Mouse (Mus musculus): Measurements from ENCODE around the gene Wfdc12. TPM values are rescaled to one million over a fixed set of nuclear protein-coding genes. Genes with fewer than 3 reads are reported as not detected.
A peak's percentile ranks its signal among the peaks of the same experiment; 100 is the strongest.

Gene Wfdc12
- polyA plus RNA-seq, 1 experiment from 2014 or later: 0.26 TPM

DNA sequence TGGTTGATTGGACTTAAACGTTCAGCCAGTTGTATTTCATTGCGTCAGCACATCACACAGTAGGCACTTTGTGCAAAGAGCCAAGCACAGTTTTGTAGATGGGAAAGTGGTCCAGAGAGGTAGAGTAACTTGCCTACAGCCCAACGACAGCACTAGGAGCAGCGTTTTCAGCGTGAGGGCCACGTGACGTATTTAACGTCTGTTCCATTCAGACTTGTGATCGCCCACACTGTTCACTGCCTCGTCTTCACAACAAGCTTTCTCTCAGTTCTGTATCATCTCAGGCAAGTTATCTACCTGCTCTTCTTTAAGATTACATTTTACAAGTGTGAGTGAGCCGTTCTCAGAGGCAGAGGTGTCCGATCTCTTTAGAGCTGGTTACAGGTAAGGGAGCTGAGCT, 43.9 kb downstream of the Wfdc12 start:
- Histone ChIP-seq H3K27me3 (replicated peaks; ENCODE audit: insufficient read depth, low read length) (no peaks in the 10 kb centered on the region), H3K4me1 (ENCODE audit: insufficient read depth, low read depth, low read length) (no peaks in the 10 kb centered on the region), H3K4me3 (ENCODE audit: low read depth, low read length) (no peak overlapping the region), H3K9me3 (ENCODE audit: low read length) (no peaks in the 10 kb centered on the region), H3K27ac (ENCODE audit: low read length) (no peak overlapping the region), H3K4me2 (replicated peaks; ENCODE audit: low read depth, low read length) (no peak overlapping the region), H3K36me3 (ENCODE audit: insufficient read depth, low read length) (peaks cover 4% of the 10 kb centered on the region; the same call in 1 of the 2 replicates), H3K9ac (replicated peaks; ENCODE audit: low read depth) (no peak overlapping the region)
- TF ChIP-seq EP300 (IDR thresholded peaks at IDR 0.05): no peak
- TF ChIP-seq CTCF (IDR thresholded peaks at IDR 0.05): no peak
- ATAC-seq (no peak), DNase-seq (ENCODE audit: low spot score) (no peak)
- WGBS: 89% methylated on average over 12 of the region's 12 CpGs

DNA sequence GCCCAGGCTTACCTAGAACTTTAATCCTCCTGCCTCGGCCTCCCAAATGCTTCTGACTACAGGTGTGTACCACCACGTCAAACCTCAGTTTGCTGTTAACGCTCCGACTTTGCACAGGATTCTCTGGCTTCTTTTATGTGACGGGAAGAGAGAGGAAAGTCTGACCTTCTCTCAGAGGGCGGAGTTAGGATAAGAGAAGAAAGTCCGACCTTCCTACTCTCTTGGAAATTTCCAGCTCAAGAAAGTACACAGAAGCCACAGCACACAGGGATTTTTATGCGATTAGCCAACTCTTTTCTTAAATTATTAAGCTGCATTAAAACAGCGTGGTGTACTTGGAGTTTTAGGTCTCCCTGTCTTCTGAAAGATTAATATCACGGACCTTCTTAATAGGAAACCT, 45.9 kb downstream of the Wfdc12 start:
- H3K4me2 ChIP-seq (replicated peaks; ENCODE audit: low read depth, low read length): no peak overlapping the region
- H3K9me3 ChIP-seq (ENCODE audit: low read length): no peaks in the 10 kb centered on the region
- 73% methylated on average over 10 of the region's 10 CpGs for WGBS
- no peaks in the 10 kb centered on the region for H3K36me3 ChIP-seq (ENCODE audit: insufficient read depth, low read length)
- no peaks in the 10 kb centered on the region for H3K27me3 ChIP-seq (replicated peaks; ENCODE audit: insufficient read depth, low read length)
- no peak overlapping the region for H3K27ac ChIP-seq (ENCODE audit: low read length)
- H3K4me1 ChIP-seq (ENCODE audit: insufficient read depth, low read depth, low read length): no peaks in the 10 kb centered on the region; the same call in 1 of the 2 replicates
- DNase-seq (ENCODE audit: low spot score) (no peak), ATAC-seq (no peak)
- no peak overlapping the region for H3K4me3 ChIP-seq (ENCODE audit: low read depth, low read length)
- no peak for TF ChIP-seq EP300 (IDR thresholded peaks at IDR 0.05)
- TF ChIP-seq CTCF (IDR thresholded peaks at IDR 0.05): no peak
- no peak overlapping the region for H3K9ac ChIP-seq (replicated peaks; ENCODE audit: low read depth)

DNA sequence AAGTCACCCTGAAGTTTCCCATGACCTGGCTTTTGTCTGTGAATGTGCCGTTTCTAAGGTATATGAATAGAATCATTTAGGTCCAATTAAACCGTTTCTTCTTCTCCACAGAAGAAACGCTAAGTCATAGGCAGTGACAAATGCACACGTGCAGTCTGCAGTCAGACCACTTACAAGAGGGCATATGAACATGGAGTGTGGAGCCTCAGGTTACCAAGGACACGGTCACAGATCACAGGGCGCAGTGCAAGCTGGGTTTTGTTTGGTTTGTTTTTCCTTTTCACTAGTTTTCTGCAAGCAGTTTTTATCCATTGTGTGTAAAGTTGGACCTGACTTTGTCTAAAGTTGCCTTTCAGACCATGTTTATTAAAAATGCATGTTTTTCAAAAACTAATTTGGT, 46.4 kb downstream of the Wfdc12 start:
- DNase-seq (ENCODE audit: low spot score) (peak; percentile 26), ATAC-seq (0 out of 2 replicates have a peak, but pooled peaks have one; percentile 50)
- Histone ChIP-seq H3K27me3 (replicated peaks; ENCODE audit: insufficient read depth, low read length) (no peaks in the 10 kb centered on the region), H3K4me3 (ENCODE audit: low read depth, low read length) (no peak overlapping the region), H3K9me3 (ENCODE audit: low read length) (no peaks in the 10 kb centered on the region), H3K27ac (ENCODE audit: low read length) (no peak overlapping the region), H3K4me1 (ENCODE audit: insufficient read depth, low read depth, low read length) (no peaks in the 10 kb centered on the region; the same call in 1 of the 2 replicates), H3K4me2 (replicated peaks; ENCODE audit: low read depth, low read length) (no peak overlapping the region), H3K36me3 (ENCODE audit: insufficient read depth, low read length) (no peaks in the 10 kb centered on the region), H3K9ac (replicated peaks; ENCODE audit: low read depth) (no peak overlapping the region)
- 74% methylated on average over 6 of the region's 6 CpGs for WGBS
- TF ChIP-seq EP300 (IDR thresholded peaks at IDR 0.05): no peak

DNA sequence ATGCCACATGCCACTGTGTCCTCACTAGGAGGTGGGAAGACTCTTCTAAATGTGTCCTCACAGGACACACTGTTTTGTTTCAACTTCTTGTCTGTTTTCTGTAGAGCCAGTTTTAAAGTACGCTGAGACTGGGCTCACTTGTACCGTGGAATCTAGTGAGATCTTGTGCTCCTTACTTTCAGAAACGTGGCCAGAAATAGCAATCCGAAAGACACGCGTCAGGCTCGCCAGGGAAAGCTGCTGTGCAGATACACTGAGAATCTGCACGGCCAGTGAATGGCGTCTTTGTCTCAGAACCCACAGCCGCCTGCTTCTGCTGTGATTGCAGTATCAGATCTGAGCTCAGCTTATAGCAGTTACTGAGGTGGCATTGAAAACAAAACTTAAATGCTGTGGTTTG, 48.4 kb downstream of the Wfdc12 start:
- H3K27ac ChIP-seq (ENCODE audit: low read length): 0 out of 2 replicates have a peak overlapping the region, but pooled peaks have one; percentile 27
- no peak overlapping the region for H3K4me2 ChIP-seq (replicated peaks; ENCODE audit: low read depth, low read length)
- H3K36me3 ChIP-seq (ENCODE audit: insufficient read depth, low read length): no peaks in the 10 kb centered on the region
- TF ChIP-seq CTCF (IDR thresholded peaks at IDR 0.05) (no peak), EP300 (IDR thresholded peaks at IDR 0.05) (no peak)
- H3K4me3 ChIP-seq (ENCODE audit: low read depth, low read length): no peak overlapping the region
- WGBS: 41% methylated on average over 10 of the region's 10 CpGs
- H3K9ac ChIP-seq (replicated peaks; ENCODE audit: low read depth): no peak overlapping the region
- H3K27me3 ChIP-seq (replicated peaks; ENCODE audit: insufficient read depth, low read length): no peaks in the 10 kb centered on the region
- H3K4me1 ChIP-seq (ENCODE audit: insufficient read depth, low read depth, low read length): no peaks in the 10 kb centered on the region; the same call in 1 of the 2 replicates
- no peak for DNase-seq (ENCODE audit: low spot score)
- no peak for ATAC-seq
- H3K9me3 ChIP-seq (ENCODE audit: low read length): no peaks in the 10 kb centered on the region

Other genes with a start within 250 kb of the Wfdc12 start
- gene Ywhab, start 195.6 kb downstream of the Wfdc12 start, polyA plus RNA-seq (2015; fragmentation: Nextera tagmentation; extraction: Ambion mirVana): 263 and 295 TPM in 2 replicates
- 0.36 and 0.60 TPM in 2 replicates for gene Pabpc1l, start 165.2 kb downstream of the Wfdc12 start, polyA plus RNA-seq (2015; fragmentation: Nextera tagmentation; extraction: Ambion mirVana)
- gene Stk4, start 120.3 kb downstream of the Wfdc12 start, polyA plus RNA-seq (2015; fragmentation: Nextera tagmentation; extraction: Ambion mirVana): 26.3 and 27.0 TPM in 2 replicates
- gene Tomm34, start 119.4 kb downstream of the Wfdc12 start, polyA plus RNA-seq (2015; fragmentation: Nextera tagmentation; extraction: Ambion mirVana): 27.2 and 30.3 TPM in 2 replicates
- gene Kcns1, start 19.5 kb downstream of the Wfdc12 start, polyA plus RNA-seq (2015; fragmentation: Nextera tagmentation; extraction: Ambion mirVana): not detected in 2 replicates
- gene Wfdc5, start 7.9 kb downstream of the Wfdc12 start, polyA plus RNA-seq (2015; fragmentation: Nextera tagmentation; extraction: Ambion mirVana): 0.15 and 0.18 TPM in 2 replicates
- not detected in 2 replicates for gene Wfdc15a, start 9.5 kb upstream of the Wfdc12 start, polyA plus RNA-seq (2015; fragmentation: Nextera tagmentation; extraction: Ambion mirVana)
- not detected in 2 replicates for gene Wfdc15b, start 31.1 kb upstream of the Wfdc12 start, polyA plus RNA-seq (2015; fragmentation: Nextera tagmentation; extraction: Ambion mirVana)
- gene Svs2, start 47.9 kb upstream of the Wfdc12 start, polyA plus RNA-seq (2015; fragmentation: Nextera tagmentation; extraction: Ambion mirVana): not detected in 2 replicates
- gene Svs3b, start 66.0 kb upstream of the Wfdc12 start, polyA plus RNA-seq (2015; fragmentation: Nextera tagmentation; extraction: Ambion mirVana): not detected in 2 replicates
- gene Svs4, start 87.9 kb upstream of the Wfdc12 start, polyA plus RNA-seq (2015; fragmentation: Nextera tagmentation; extraction: Ambion mirVana): not detected in 2 replicates
- not detected in 2 replicates for gene Svs3a, start 98.7 kb upstream of the Wfdc12 start, polyA plus RNA-seq (2015; fragmentation: Nextera tagmentation; extraction: Ambion mirVana)
- gene Svs6, start 126.1 kb upstream of the Wfdc12 start, polyA plus RNA-seq (2015; fragmentation: Nextera tagmentation; extraction: Ambion mirVana): not detected in 2 replicates
- gene Svs5, start 142.1 kb upstream of the Wfdc12 start, polyA plus RNA-seq (2015; fragmentation: Nextera tagmentation; extraction: Ambion mirVana): not detected in 2 replicates
- 79.5 and 106 TPM in 2 replicates for gene Slpi, start 198.5 kb upstream of the Wfdc12 start, polyA plus RNA-seq (2015; fragmentation: Nextera tagmentation; extraction: Ambion mirVana)
- 29.7 and 42.6 TPM in 2 replicates for gene Rbpjl, start 212.5 kb upstream of the Wfdc12 start, polyA plus RNA-seq (2015; fragmentation: Nextera tagmentation; extraction: Ambion mirVana)
- 71.4 and 81.2 TPM in 2 replicates for gene Matn4, start 214.6 kb upstream of the Wfdc12 start, polyA plus RNA-seq (2015; fragmentation: Nextera tagmentation; extraction: Ambion mirVana)